Mouse (Mus musculus) A20 (cell line): ENCODE results near the gene Lrrc8c.

Experiments used
- DNase-seq: peaks from one replicate; pipeline ENCODE4 v3.0.0-alpha.2; 2011; ENCODE audit warnings: low read depth, low spot score

The Lrrc8c gene

GRCm38 (mm10) chr5:105519096-105519975 lies at the start of gene Lrrc8c:
Gene Lrrc8c (plus strand): TSS chr5:105519388.
- peak; percentile 89 for DNase-seq

GRCm38 (mm10) chr5:105472983-105473705 lies 46.0 kb upstream of the Lrrc8c start:
- no peak for DNase-seq

GRCm38 (mm10) chr5:105477527-105477926 lies 41.7 kb upstream of the Lrrc8c start:
- no peak for DNase-seq

- no peak for DNase-seq
Measured at GRCm38 (mm10) chr5:105479673-105480072, 39.5 kb upstream of the Lrrc8c start.

DNA sequence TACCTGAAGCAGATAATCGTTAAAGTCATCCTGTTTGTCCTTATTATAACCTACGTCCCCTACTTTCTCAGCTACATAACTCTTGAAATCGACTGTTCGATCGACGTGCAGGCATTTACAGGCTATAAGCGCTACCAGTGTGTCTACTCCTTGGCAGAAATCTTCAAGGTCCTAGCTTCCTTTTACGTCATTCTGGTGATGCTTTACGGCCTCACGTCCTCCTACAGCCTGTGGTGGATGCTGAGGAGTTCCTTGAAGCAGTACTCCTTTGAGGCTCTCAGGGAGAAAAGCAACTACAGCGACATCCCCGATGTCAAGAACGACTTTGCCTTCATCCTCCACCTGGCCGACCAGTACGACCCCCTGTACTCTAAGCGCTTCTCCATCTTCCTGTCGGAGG lies 38.6 kb upstream of the Lrrc8c start:
- DNase-seq = no peak

DNA sequence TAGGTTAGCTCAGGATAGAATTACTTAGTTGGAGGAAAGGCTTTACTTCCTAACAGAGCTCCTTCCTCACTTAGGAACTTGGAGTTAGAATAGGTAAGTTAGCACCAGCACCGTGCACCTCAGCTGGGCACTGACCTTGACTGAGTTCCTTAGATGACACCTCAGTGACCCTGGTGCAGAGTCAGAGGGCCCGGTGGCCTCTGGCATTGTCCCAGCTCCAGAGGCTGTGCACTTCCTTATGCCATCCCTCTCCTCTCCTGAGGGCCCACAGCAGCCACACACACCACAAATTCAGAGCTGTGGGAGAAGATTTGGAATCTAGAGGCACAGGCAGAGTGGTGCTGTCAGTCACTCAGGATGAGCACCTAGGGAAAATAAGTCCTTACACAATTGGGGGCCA lies 35.6 kb upstream of the Lrrc8c start:
- DNase-seq = no peak

DNA sequence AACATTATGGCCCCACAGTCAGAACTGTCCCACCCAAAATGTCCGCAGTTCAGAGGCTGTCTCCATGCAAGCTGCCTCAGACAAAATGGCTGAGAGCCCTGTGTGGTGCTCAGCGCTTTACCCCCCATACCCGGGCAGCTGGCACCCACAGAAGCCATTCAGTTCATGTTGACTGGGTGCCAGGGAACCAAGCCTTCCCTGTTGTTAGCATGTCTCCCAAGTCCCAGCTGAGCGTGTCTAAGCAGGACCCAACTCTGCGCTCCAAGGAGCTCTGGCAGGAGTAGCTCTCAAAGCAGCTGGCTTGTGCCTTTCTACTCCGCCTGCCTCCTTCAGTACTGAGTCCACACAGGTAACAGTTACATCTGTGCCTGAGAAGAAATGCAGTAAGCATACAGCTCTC lies 34.9 kb upstream of the Lrrc8c start:
- no peak for DNase-seq

DNA sequence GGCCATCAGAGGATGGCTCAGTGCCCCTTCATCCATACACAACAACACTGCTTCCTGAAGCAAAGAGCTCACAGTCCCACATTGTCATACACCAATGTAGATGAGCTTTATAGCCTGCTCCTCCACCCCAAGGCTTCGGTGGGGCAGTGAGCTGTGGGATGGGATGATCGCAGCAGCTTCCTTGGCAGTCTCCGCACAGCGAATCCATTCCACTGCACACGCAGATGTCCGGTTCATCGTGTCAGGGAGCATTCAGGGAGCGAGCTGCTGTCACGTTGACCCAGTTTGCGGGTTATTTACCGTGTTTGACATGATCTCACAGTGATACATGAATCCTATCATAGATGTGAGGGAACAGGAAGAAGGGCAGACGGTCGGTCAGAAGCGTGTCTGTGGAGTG lies 34.3 kb upstream of the Lrrc8c start:
- DNase-seq = no peak

DNA sequence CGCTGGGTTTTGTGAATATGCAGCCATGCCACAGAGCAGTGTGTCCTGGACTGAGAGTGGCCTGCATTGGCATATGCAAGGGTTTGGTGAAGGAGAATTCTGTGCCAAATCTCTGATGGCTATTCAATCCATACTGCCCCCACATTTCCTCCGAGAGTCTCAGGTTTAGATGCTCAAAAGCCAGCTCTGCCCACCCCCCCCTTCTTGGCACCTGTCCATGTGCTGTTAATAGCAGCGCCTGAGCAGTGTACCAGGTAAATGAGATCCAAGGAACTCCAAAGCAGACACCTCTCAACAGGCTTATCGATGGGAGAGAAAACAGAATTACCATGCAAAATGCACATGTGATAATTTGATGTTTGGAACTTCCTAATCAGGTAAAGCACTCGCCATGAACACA lies 29.0 kb upstream of the Lrrc8c start:
- DNase-seq = no peak

DNA sequence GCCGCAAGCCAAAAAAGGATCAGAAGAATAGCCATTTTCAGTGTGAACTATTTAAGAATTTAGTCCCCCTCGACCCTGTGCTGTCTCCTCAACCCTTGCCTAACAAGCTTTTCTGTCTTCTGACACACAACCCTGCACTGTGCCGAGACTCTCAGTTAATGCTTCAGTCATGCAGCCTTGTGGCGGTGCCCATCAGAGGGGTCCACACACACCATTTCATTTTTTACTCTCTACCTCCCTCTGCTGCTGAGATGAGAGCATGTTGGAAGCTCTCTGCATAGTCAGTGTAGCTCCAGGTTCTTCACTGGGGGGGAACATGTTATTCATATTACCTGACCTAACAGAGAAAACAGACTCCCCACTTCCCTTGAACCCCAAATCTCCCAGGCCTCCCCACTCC lies 27.8 kb upstream of the Lrrc8c start:
- peak; percentile 41 for DNase-seq

DNA sequence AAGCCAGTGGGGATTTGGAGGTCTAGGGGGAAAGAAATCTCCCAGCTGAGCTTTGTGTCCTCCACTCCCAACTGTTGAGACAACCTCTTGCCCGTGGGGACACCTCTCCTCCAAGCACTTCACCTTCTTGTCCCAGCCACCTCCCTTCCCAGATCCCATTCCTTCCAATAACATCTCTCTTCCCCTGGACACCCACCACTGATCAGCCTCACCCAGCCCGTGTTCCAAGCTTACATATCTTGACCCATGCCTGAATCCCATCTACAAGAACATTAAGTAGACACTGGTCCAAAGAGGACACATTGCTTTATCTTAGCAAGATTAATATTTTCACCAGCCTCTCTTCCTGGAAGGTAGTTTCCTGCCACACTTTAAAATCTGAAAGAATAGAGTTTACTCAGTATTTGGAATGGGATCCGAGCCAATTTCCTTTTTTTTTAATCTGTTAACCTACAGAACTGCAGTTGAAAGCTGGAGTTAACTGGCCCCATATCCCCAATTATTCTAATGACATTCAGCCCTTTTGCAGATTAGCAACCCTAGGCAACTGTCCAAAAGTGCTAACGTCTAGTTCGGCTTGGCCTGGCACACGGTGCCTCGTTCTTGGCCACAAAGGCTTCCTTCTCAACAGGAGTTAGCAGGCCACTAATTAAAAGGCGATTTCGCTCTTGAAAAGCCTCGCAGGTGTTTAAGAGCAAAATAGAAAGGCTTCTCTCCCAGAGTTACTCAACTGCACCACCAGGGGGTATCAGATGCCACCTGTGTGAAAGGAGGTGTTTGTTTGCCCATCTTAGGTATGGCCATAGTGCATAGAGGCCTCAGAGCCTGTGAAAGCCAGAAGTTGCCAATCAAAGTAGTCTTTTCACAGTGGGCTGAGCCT lies 26.6 kb upstream of the Lrrc8c start:
- DNase-seq = peak; percentile 80

DNA sequence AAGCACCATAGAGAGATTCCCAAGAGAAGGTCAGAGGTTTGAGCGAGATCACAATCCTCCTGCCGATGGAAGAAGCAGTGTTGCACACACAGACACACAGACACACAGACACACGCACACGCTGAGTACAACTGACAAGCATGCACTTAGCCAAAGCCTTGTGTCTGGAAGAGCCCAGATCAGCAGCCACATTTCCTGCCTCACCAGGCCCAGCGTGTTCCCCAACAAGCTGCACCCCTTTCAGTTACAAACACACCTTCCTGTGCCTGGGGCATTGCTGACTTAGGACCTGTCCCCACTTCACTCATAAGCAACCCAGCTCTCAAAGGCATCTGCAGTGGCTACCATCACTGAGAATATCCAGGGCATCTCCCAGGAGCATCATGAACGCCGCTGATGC lies 25.8 kb upstream of the Lrrc8c start:
- DNase-seq = no peak

GRCm38 (mm10) chr5:105494246-105494917 lies 24.8 kb upstream of the Lrrc8c start:
- no peak for DNase-seq

- peak; percentile 93 for DNase-seq
Measured at GRCm38 (mm10) chr5:105494918-105495901, 24.0 kb upstream of the Lrrc8c start.

GRCm38 (mm10) chr5:105496133-105496532 lies 23.1 kb upstream of the Lrrc8c start:
- DNase-seq = no peak

- no peak for DNase-seq
Measured at GRCm38 (mm10) chr5:105496586-105496985, 22.6 kb upstream of the Lrrc8c start.

GRCm38 (mm10) chr5:105498429-105499000 lies 20.7 kb upstream of the Lrrc8c start:
- DNase-seq = no peak

DNA sequence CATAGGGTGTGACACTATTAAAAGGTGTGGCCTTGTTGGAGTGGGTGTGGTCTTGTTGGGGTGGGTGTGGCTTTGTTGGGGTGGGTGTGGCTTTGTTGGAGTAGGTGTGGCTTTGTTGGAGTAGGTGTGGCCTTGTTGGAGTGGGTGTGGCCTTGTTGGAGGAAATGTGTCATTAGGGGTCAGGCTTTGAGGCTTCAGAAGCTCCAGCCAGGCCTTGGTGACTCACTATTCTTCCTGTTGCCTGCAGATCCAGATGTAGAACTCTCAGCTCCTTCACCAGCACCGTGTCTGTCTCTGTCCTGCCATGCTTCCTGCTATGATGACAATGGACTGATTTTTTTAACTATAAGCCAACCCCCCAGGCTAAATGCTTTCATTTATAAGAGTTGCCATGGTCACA lies 19.8 kb upstream of the Lrrc8c start:
- DNase-seq = no peak
